Mouse (Mus musculus) right cerebral cortex, postnatal 14 days (tissue): ENCODE measurements around the gene Pde6h.

ENCODE experiments used
- DNase-seq: peaks from one replicate; pipeline ENCODE4 v3.0.0; 2022

The Pde6h gene

GRCm38 (mm10) chr6:136912751-136913265 is 10.8 kb upstream of the Pde6h start:
- DNase-seq: no peak

- no peak for DNase-seq
These were observed 10.1 kb upstream of the Pde6h start for GRCm38 (mm10) chr6:136913384-136914126.

GRCm38 (mm10) chr6:136914234-136914633 is 9.4 kb upstream of the Pde6h start:
- DNase-seq: no peak

GRCm38 (mm10) chr6:136915721-136916395 is 7.8 kb upstream of the Pde6h start:
- DNase-seq: no peak

- DNase-seq: no peak
These were observed 5.7 kb upstream of the Pde6h start for GRCm38 (mm10) chr6:136917885-136918284.

GRCm38 (mm10) chr6:136920320-136921257 is 3.0 kb upstream of the Pde6h start:
- peak; percentile 77 for DNase-seq

GRCm38 (mm10) chr6:136921601-136922000 is 2.0 kb upstream of the Pde6h start:
- peak; percentile 38 for DNase-seq

- DNase-seq: no peak
These were observed 1.6 kb upstream of the Pde6h start, which contains the start of gene Erp27 for GRCm38 (mm10) chr6:136922080-136922479. TSS of gene Erp27 (minus strand) at chr6:136922180.

GRCm38 (mm10) chr6:136922871-136923270 is 761 bp upstream of the Pde6h start:
- no peak for DNase-seq

GRCm38 (mm10) chr6:136925049-136925448 is 1.4 kb downstream of the Pde6h start:
- DNase-seq: no peak

- no peak for DNase-seq
These were observed 4.0 kb downstream of the Pde6h start for GRCm38 (mm10) chr6:136927626-136928025.

- no peak for DNase-seq
These were observed 7.0 kb downstream of the Pde6h start for GRCm38 (mm10) chr6:136930677-136931076.

- DNase-seq: no peak
These were observed 7.6 kb downstream of the Pde6h start for GRCm38 (mm10) chr6:136931246-136931645.

- no peak for DNase-seq
These were observed 10.4 kb downstream of the Pde6h start for GRCm38 (mm10) chr6:136934068-136934467.

- DNase-seq: no peak
These were observed 11.6 kb downstream of the Pde6h start for GRCm38 (mm10) chr6:136935233-136935632.

- no peak for DNase-seq
These were observed 12.7 kb downstream of the Pde6h start for GRCm38 (mm10) chr6:136936361-136936760.

GRCm38 (mm10) chr6:136937117-136937516 is 13.5 kb downstream of the Pde6h start:
- no peak for DNase-seq

- no peak for DNase-seq
These were observed 14.9 kb downstream of the Pde6h start for GRCm38 (mm10) chr6:136938331-136939126.

GRCm38 (mm10) chr6:136939326-136940187 is 15.9 kb downstream of the Pde6h start:
- no peak for DNase-seq

GRCm38 (mm10) chr6:136940188-136940960 is 16.7 kb downstream of the Pde6h start:
- no peak for DNase-seq
